ENCODE assay signal across 9 mouse cellular contexts in genomic region chr10:80856267-80856666, GRCm38 (mm10). TPM values are rescaled to one million over a fixed set of nuclear protein-coding genes. Genes with fewer than 3 reads are reported as not detected.
DNase-seq lines count a peak whose midpoint lies in the region; ATAC-seq and TF ChIP-seq lines count a peak whose summit lies in the region.
"Had no signal": no experiment of that assay in that cellular context is flagged by ENCODE, and none has a peak within 500 bp of the region (broad histone marks: within the 10 kb centered on the region; RNA-seq: fewer than 3 reads in every experiment).

No protein-coding gene starts in this region.

- peaks cover 7% of the 10 kb centered on the region for H3K4me1 ChIP-seq in kidney, adult 2 months (ENCODE audit: control insufficient read depth, insufficient read depth, low read length)
- H3K4me1 ChIP-seq in forebrain, embryonic 16.5 days (replicated peaks; ENCODE audit: control insufficient read depth, insufficient read depth, low read length), result peaks cover 30% of the 10 kb centered on the region
- H3K4me1 ChIP-seq in limb, embryonic 10.5 days, result peaks cover 39% of the 10 kb centered on the region
- peaks cover 19% of the 10 kb centered on the region for H3K4me1 ChIP-seq in midbrain, postnatal 0 days (ENCODE audit: insufficient read depth, low read length)

- no peak for TF ChIP-seq POLR2A in kidney, adult 2 months (IDR thresholded peaks at IDR 0.05; ENCODE audit: low read depth, low read length)

- no peaks in the 10 kb centered on the region for H3K9me3 ChIP-seq in forebrain, embryonic 16.5 days (ENCODE audit: control insufficient read depth, low read length)
- no peaks in the 10 kb centered on the region for H3K9me3 ChIP-seq in limb, embryonic 10.5 days (replicated peaks)
- H3K9me3 ChIP-seq in midbrain, postnatal 0 days (ENCODE audit: low read length), result no peaks in the 10 kb centered on the region

- peak overlapping the region; percentile 99 for H3K4me2 ChIP-seq in forebrain, embryonic 16.5 days (ENCODE audit: low read length)
- peak overlapping the region; percentile 95 for H3K4me2 ChIP-seq in midbrain, postnatal 0 days (ENCODE audit: low read depth, low read length, poor library complexity, severe bottlenecking)

- H3K4me3 ChIP-seq in kidney, adult 2 months (ENCODE audit: insufficient read depth, low read depth, low read length), result no peak overlapping the region
- H3K4me3 ChIP-seq in forebrain, embryonic 16.5 days (replicated peaks; ENCODE audit: low read length), result peak overlapping the region; percentile 69; the same call in 1 of the 2 replicates
- H3K4me3 ChIP-seq in limb, embryonic 10.5 days, result peak overlapping the region; percentile 99
- peak overlapping the region; percentile 81 for H3K4me3 ChIP-seq in midbrain, postnatal 0 days (ENCODE audit: low read depth, low read length)

- 0 out of 2 replicates have a peak, but pooled peaks have one; percentile 7 for TF ChIP-seq CTCF in kidney, adult 2 months (conservative IDR thresholded peaks at IDR 0.05; ENCODE audit: insufficient read depth, insufficient read length, low read depth, low read length)
- peak; percentile 45 for TF ChIP-seq CTCF in midbrain, postnatal 0 days (IDR thresholded peaks at IDR 0.05)

- H3K27me3 ChIP-seq in kidney, adult 2 months (replicated peaks; ENCODE audit: control insufficient read depth, insufficient read depth, low read length), result no peaks in the 10 kb centered on the region
- no peaks in the 10 kb centered on the region for H3K27me3 ChIP-seq in forebrain, embryonic 16.5 days (replicated peaks; ENCODE audit: control insufficient read depth, insufficient read depth, low read length)
- no peaks in the 10 kb centered on the region for H3K27me3 ChIP-seq in limb, embryonic 10.5 days (ENCODE audit: low read depth, poor library complexity, severe bottlenecking)
- no peaks in the 10 kb centered on the region for H3K27me3 ChIP-seq in midbrain, postnatal 0 days (ENCODE audit: insufficient read depth, low read length)

- no peak overlapping the region for H3K9ac ChIP-seq in forebrain, embryonic 16.5 days (replicated peaks; ENCODE audit: low read depth, low read length)
- peak overlapping the region; percentile 83 for H3K9ac ChIP-seq in midbrain, postnatal 0 days (replicated peaks; ENCODE audit: low read length, poor library complexity, severe bottlenecking)

- no peak for ATAC-seq in forebrain, embryonic 16.5 days
- peak; percentile 28; the same call in 1 of the 2 replicates for ATAC-seq in midbrain, postnatal 0 days (ENCODE audit: low FRiP score)

- no peak overlapping the region for H3K27ac ChIP-seq in kidney, adult 2 months (ENCODE audit: insufficient read depth, low read depth, low read length)
- H3K27ac ChIP-seq in forebrain, embryonic 16.5 days (ENCODE audit: low read length), result no peak overlapping the region
- H3K27ac ChIP-seq in limb, embryonic 10.5 days, result no peak overlapping the region
- H3K27ac ChIP-seq in midbrain, postnatal 0 days (ENCODE audit: low read depth, low read length), result peak overlapping the region; percentile 43; the same call in 1 of the 2 replicates
- H3K27ac ChIP-seq: macrophage had no signal

- no peaks in the 10 kb centered on the region for H3K36me3 ChIP-seq in kidney, adult 2 months (ENCODE audit: control insufficient read depth, insufficient read depth, low read length)
- peaks cover 13% of the 10 kb centered on the region for H3K36me3 ChIP-seq in forebrain, embryonic 16.5 days (ENCODE audit: control insufficient read depth, insufficient read depth)
- H3K36me3 ChIP-seq in limb, embryonic 10.5 days, result peaks cover 28% of the 10 kb centered on the region
- peaks cover 18% of the 10 kb centered on the region for H3K36me3 ChIP-seq in midbrain, postnatal 0 days (ENCODE audit: insufficient read depth, low read length)

- WGBS in kidney, adult 2 months, result 56% methylated on average over 3 of the region's 3 CpGs
- 64% methylated on average over 3 of the region's 3 CpGs for WGBS in forebrain, embryonic 16.5 days
- 64% methylated on average over 3 of the region's 3 CpGs for WGBS in limb, embryonic 10.5 days
- 65% methylated on average over 3 of the region's 3 CpGs for WGBS in midbrain, postnatal 0 days

- DNase-seq in kidney, adult 2 months, result no peak
- DNase-seq in kidney, postnatal 14 days, result no peak
- peak; percentile 80 for DNase-seq in NIH3T3 (ENCODE audit: low read depth)
- no peak for DNase-seq in limb, embryonic 10.5 days (ENCODE audit: low spot score)
- peak; percentile 55 for DNase-seq in midbrain, postnatal 0 days (ENCODE audit: low spot score)
- no peak for DNase-seq in layer of hippocampus, postnatal 25 days (ENCODE audit: extremely low spot score in 1 of 2, low spot score in 1 of 2)
- DNase-seq in thymus, postnatal 10 days (ENCODE audit: low spot score in 2 of 2), result no peak

RNA-seq across cellular contexts. Expression of gene Sppl2b, which starts 1.2 kb away (rescaled TPM):
- polyA plus RNA-seq in kidney, adult 2 months (2012; rRNA removed), result 58.2 and 88.0 TPM in 2 replicates
- 64.9 and 78.6 TPM in 2 replicates for polyA plus RNA-seq in forebrain, embryonic 16.5 days (2015; fragmentation: Nextera tagmentation; extraction: Ambion mirVana)
- polyA plus RNA-seq in limb, embryonic 10.5 days (2016; fragmentation: Nextera tagmentation; extraction: Ambion mirVana), result 44.9 and 48.5 TPM in 2 replicates
- total RNA-seq in midbrain, postnatal 0 days (2014; rRNA removed), result 116 and 132 TPM in 2 replicates
- polyA plus RNA-seq in midbrain, postnatal 0 days (2015; fragmentation: Nextera tagmentation; extraction: Ambion mirVana), result 78.6 and 86.2 TPM in 2 replicates
- total RNA-seq in layer of hippocampus, postnatal 25 days (2021), result 10 to 100 TPM; 61.5 to 65.7 TPM

RNA-seq across cellular contexts. Expression of gene Lsm7, which starts 1.3 kb away (rescaled TPM):
- 79.0 and 98.1 TPM in 2 replicates for polyA plus RNA-seq in kidney, adult 2 months (2012; rRNA removed)
- 223 and 228 TPM in 2 replicates for polyA plus RNA-seq in forebrain, embryonic 16.5 days (2015; fragmentation: Nextera tagmentation; extraction: Ambion mirVana)
- 358 and 440 TPM in 2 replicates for polyA plus RNA-seq in limb, embryonic 10.5 days (2016; fragmentation: Nextera tagmentation; extraction: Ambion mirVana)
- 136 and 249 TPM in 2 replicates for total RNA-seq in midbrain, postnatal 0 days (2014; rRNA removed)
- polyA plus RNA-seq in midbrain, postnatal 0 days (2015; fragmentation: Nextera tagmentation; extraction: Ambion mirVana), result 292 and 299 TPM in 2 replicates
- total RNA-seq in layer of hippocampus, postnatal 25 days (2021), result 10 to 100 TPM; 41.5 to 43.8 TPM

RNA-seq across cellular contexts. Expression of gene Lingo3, which starts 12.4 kb away (rescaled TPM):
- polyA plus RNA-seq in kidney, adult 2 months (2012; rRNA removed), result 0.03 and 0.09 TPM in 2 replicates
- polyA plus RNA-seq in forebrain, embryonic 16.5 days (2015; fragmentation: Nextera tagmentation; extraction: Ambion mirVana), result 6.0 and 9.3 TPM in 2 replicates
- 0.44 and 0.60 TPM in 2 replicates for polyA plus RNA-seq in limb, embryonic 10.5 days (2016; fragmentation: Nextera tagmentation; extraction: Ambion mirVana)
- 39.3 and 61.0 TPM in 2 replicates for total RNA-seq in midbrain, postnatal 0 days (2014; rRNA removed)
- polyA plus RNA-seq in midbrain, postnatal 0 days (2015; fragmentation: Nextera tagmentation; extraction: Ambion mirVana), result 24.4 and 26.8 TPM in 2 replicates
- total RNA-seq in layer of hippocampus, postnatal 25 days (2021), result 10 to 100 TPM; 38.3 to 39.9 TPM
- polyA plus RNA-seq: macrophage had no signal

RNA-seq across cellular contexts. Expression of gene Tmprss9, which starts 15.4 kb away (rescaled TPM):
- polyA plus RNA-seq in kidney, adult 2 months (2012; rRNA removed), result 0.33 and 0.52 TPM in 2 replicates
- polyA plus RNA-seq in forebrain, embryonic 16.5 days (2015; fragmentation: Nextera tagmentation; extraction: Ambion mirVana), result 0.24 and 0.25 TPM in 2 replicates
- polyA plus RNA-seq in limb, embryonic 10.5 days (2016; fragmentation: Nextera tagmentation; extraction: Ambion mirVana), result 0.04 TPM in 2 replicates
- 0.09 and 0.11 TPM in 2 replicates for total RNA-seq in midbrain, postnatal 0 days (2014; rRNA removed)
- 0.27 and 0.31 TPM in 2 replicates for polyA plus RNA-seq in midbrain, postnatal 0 days (2015; fragmentation: Nextera tagmentation; extraction: Ambion mirVana)
- total RNA-seq in layer of hippocampus, postnatal 25 days (2021), result under 1 TPM; 0.40 to 0.62 TPM
- polyA plus RNA-seq: macrophage had no signal

RNA-seq across cellular contexts. Expression of gene Oaz1, which starts 29.8 kb away (rescaled TPM):
- polyA plus RNA-seq in kidney, adult 2 months (2012; rRNA removed), result 1,045 and 1,074 TPM in 2 replicates
- polyA plus RNA-seq in forebrain, embryonic 16.5 days (2015; fragmentation: Nextera tagmentation; extraction: Ambion mirVana), result 1,342 and 1,351 TPM in 2 replicates
- 2,414 and 2,486 TPM in 2 replicates for polyA plus RNA-seq in limb, embryonic 10.5 days (2016; fragmentation: Nextera tagmentation; extraction: Ambion mirVana)
- total RNA-seq in midbrain, postnatal 0 days (2014; rRNA removed), result 863 and 928 TPM in 2 replicates
- 1,039 and 1,193 TPM in 2 replicates for polyA plus RNA-seq in midbrain, postnatal 0 days (2015; fragmentation: Nextera tagmentation; extraction: Ambion mirVana)
- total RNA-seq in layer of hippocampus, postnatal 25 days (2021), result 100 to 1,000 TPM; 491 to 550 TPM

Comparison
In these comparisons a context has a peak if more than half of its experiments do, and no peak if none do; other contexts are left out.
1. DNase-seq: peak in NIH3T3 (single experiment) and midbrain, postnatal 0 days (single experiment); none in kidney, adult 2 months (single experiment), kidney, postnatal 14 days (single experiment), limb, embryonic 10.5 days (single experiment), layer of hippocampus, postnatal 25 days (0 of 2) and thymus, postnatal 10 days (0 of 2).